In genomic region chr8:26881268-26882120, GRCm38 (mm10) we compare ENCODE assay signal across 20 mouse cellular contexts.
"Had no signal": no experiment of that assay in that cellular context is flagged by ENCODE, and none has a peak within 500 bp of the region (broad histone marks: within the 10 kb centered on the region; RNA-seq: fewer than 3 reads in every experiment).

No protein-coding gene starts in this region.

- H3K36me3 ChIP-seq: kidney, embryonic 15.5 days; limb, embryonic 15.5 days; midbrain, embryonic 12.5 days; neural tube, embryonic 13.5 days; stomach, embryonic 15.5 days had no signal

- H3K4me1 ChIP-seq: midbrain, embryonic 12.5 days; neural tube, embryonic 13.5 days had no signal

- H3K9ac ChIP-seq: kidney, embryonic 15.5 days; limb, embryonic 15.5 days; liver, embryonic 14.5 days; liver, postnatal 0 days; lung, embryonic 14.5 days; midbrain, embryonic 12.5 days; neural tube, embryonic 13.5 days; stomach, embryonic 15.5 days had no signal

- H3K27ac ChIP-seq: kidney, embryonic 15.5 days; layer of hippocampus, adult 2 months; limb, embryonic 15.5 days; liver, embryonic 14.5 days; macrophage; midbrain, embryonic 12.5 days; neural tube, embryonic 13.5 days; stomach, embryonic 15.5 days had no signal

- ATAC-seq: inflammation-experienced regulatory T-cells, adult 6 months; liver, postnatal 0 days; lung, postnatal 0 days; midbrain, embryonic 16.5 days had no signal

- H3K4me3 ChIP-seq: kidney, embryonic 15.5 days; layer of hippocampus, adult 2 months; limb, embryonic 15.5 days; midbrain, embryonic 12.5 days; myocyte; neural tube, embryonic 13.5 days; stomach, embryonic 15.5 days had no signal

- DNase-seq: kidney, adult 8-10 months; kidney, postnatal 10 days; kidney, postnatal 36 days; layer of hippocampus, adult 9-11 months; liver, postnatal 0 days; lung, embryonic 14.5 days; thymus, postnatal 25 days had no signal

- H3K9me3 ChIP-seq: kidney, embryonic 15.5 days; limb, embryonic 15.5 days; midbrain, embryonic 12.5 days; neural tube, embryonic 13.5 days; stomach, embryonic 15.5 days had no signal

- H3K27me3 ChIP-seq: midbrain, embryonic 12.5 days; neural tube, embryonic 13.5 days; stomach, embryonic 15.5 days had no signal

- H3K4me2 ChIP-seq: kidney, embryonic 15.5 days; limb, embryonic 15.5 days; liver, embryonic 11.5 days; lung, embryonic 14.5 days; midbrain, embryonic 12.5 days; neural tube, embryonic 13.5 days; stomach, embryonic 15.5 days had no signal
